Mouse (Mus musculus) monocyte, adult 5-6 weeks (primary cell): ENCODE results near the gene Map2k1. TPM values are rescaled to one million over a fixed set of nuclear protein-coding genes. Genes with fewer than 3 reads are reported as not detected.
A peak's percentile ranks its signal among the peaks of the same experiment; 100 is the strongest.
"Not testable (repeated sequence)": the region's sequence is repeated elsewhere in the genome, so short reads cannot be mapped to it uniquely, and the experiment has no call there.

Experiments
- ATAC-seq: fragments of 153-309, 156-312 bp; replicated peaks from 2 replicates; pipeline ENCODE4 v1.8.0; 2017; ENCODE audit warnings: mild to moderate bottlenecking; ENCODE audit not compliant: low TSS enrichment, insufficient number of reproducible peaks, severe bottlenecking, poor library complexity, low FRiP score
- total RNA-seq: library from RNA; stranded (forward); fragments of 200-1000, 200-491, 200-594 nt; gene quantifications from 3 replicates; pipeline ENCODE4 v1.2.3, GENCODE M21; 2017

The Map2k1 gene
- total RNA-seq, 1 experiment from 2014 or later = 200 TPM

DNA sequence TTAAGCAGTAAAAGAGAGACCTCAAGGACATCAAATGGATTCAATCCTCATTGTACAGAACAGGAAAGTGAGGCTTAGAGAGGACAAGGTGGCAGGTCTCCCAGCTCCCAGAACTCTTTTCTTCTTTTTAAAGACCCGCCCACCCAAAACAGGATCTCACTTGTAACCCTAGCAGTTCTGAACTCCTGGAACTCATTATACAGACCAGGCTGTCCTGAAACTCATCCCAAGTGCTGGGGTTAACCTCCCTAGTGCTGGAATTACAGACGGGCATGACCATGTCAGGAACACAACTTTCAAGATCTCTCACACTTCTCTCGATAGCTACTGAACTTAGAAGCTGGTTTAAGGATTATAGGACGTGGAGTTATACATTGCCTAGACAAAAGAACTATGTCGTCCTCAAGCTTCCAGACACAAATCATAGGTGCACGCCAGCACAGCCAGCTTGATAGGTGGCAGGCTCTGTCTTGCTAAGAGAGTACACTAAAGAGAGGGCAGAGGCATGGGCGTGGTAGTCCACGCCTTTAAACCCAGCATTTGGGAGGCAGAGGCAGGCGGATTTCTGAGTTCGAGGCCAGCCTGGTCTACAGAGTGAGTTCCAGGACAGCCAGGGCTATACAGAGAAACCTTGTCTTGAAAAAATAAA, 33.5 kb downstream of the Map2k1 start:
- ATAC-seq = no peak

DNA sequence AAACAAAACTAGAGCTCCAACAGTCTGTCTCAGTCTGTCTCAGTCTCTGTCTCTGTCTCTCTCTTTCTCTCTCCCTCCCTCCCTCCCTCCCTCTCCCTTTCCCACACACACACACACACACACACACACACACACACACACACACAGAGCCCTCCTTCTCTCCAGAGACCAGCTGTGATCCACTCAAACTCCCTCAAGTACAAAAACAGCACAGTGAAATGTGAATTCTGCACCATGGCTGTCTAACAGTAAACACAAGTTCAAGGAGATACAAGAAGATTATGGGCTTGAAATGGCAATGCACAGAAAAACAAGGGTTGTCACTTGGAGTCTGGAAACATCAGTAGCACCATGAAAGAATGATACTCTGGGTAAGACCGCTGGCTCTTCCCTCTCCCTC, 34.1 kb downstream of the Map2k1 start:
- no peak for ATAC-seq

- no peak for ATAC-seq
These were observed 35.5 kb downstream of the Map2k1 start for GRCm38 (mm10) chr9:64217887-64218286.

DNA sequence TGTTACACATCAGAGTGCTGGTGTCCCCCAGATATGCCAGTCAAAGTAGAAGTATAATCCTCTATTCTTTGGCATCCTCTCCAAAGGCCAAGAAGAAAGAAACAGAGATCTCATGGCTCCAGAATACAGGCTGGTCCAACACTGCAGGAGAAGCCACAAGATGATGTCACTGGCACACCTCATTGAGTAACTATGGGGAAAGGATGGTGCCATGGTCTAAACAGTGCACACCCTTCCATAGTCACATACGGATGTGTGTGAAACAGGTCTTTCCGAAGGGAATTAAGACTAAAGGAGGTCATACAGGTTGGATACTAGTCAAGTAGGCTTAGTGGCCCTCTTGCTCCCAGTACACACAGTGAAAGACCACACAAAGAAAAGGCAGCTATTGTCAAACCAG, 36.8 kb downstream of the Map2k1 start:
- no peak for ATAC-seq

- no peak for ATAC-seq
These were observed 37.3 kb downstream of the Map2k1 start for GRCm38 (mm10) chr9:64216090-64216489.

GRCm38 (mm10) chr9:64214452-64214851, 39.0 kb downstream of the Map2k1 start:
- ATAC-seq = no peak

- no peak for ATAC-seq
These were observed 45.8 kb downstream of the Map2k1 start for GRCm38 (mm10) chr9:64207509-64208084.

DNA sequence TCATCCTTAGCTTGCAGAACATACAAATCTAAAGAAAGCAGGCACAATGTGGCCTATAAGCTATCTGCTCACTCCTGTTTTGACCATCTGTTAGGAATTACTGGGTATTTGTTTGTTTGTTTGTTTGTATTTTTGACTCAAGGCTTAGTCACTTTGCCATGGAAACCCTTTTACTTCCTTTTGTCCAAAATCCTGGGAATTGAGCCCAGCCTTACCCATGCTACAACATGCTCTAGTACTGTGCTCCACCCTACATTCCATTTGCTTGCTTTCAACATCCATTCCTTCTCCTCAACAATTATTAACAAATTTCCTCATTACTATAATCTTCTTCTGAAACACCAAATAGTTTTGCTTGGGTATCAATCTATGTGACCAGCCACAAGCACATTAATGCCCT, 50.6 kb downstream of the Map2k1 start:
- ATAC-seq = no peak

- ATAC-seq = no peak
These were observed 51.1 kb downstream of the Map2k1 start for GRCm38 (mm10) chr9:64202331-64202730.

DNA sequence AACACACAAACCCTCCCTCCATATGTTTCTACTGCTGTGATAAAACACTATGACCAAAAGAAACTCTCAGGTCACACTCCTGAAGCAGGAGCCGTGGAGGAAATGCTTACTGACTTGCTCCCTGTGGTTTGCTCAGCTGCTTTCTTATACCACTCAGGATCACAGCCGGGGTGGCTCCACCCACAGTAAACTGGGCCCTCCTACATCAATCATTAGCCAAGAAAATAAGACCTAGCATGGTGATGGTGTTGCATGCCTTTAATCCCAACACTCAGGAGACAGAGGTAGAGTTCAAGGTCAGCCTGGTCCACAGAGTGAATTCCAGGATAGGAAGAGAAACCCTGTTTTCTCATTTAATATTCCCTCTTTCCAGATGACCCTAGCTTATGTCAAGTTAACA, 53.5 kb downstream of the Map2k1 start:
- ATAC-seq = no peak

GRCm38 (mm10) chr9:64198763-64199418, 54.5 kb downstream of the Map2k1 start:
- ATAC-seq = not testable (repeated sequence)

DNA sequence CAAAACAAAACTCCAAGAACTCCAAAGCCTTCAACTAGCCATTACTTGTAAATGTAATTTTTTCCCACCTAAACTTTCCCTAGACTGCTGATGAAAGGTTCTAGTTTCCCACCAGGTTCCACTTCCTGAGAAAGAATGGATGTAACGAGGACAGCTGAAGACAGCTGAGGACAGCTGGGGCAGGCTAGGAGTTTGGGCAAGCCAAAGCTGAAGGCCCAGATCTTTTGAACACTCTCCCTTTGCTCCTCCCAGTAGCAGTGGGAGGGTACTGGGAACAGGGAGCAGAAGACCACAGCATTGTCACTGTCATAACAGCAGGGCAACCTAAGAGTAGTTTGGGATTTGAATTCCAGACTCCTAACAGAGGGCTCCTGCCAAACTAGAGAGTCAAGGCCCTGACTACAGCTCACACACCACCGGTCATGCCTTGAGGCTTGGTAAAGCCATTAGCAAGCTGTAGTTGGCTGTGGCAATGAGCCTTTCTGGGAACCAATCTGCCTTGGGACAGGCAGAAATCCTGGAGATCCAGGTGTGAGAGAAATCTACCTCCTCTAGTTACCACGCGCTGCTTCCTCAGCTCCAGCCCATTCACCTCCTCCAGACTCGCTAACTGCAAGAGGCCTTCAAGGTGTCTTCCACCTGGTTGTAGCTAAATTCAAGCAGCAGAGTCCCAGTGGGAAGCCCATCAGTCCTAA, 55.2 kb downstream of the Map2k1 start:
- ATAC-seq = no peak

GRCm38 (mm10) chr9:64197524-64197923, 55.9 kb downstream of the Map2k1 start:
- no peak for ATAC-seq

- ATAC-seq = no peak
These were observed 57.9 kb downstream of the Map2k1 start for GRCm38 (mm10) chr9:64195554-64195953.

- ATAC-seq = no peak
These were observed 59.6 kb downstream of the Map2k1 start for GRCm38 (mm10) chr9:64193879-64194278.

GRCm38 (mm10) chr9:64184166-64184840, 69.1 kb downstream of the Map2k1 start:
- no peak for ATAC-seq

GRCm38 (mm10) chr9:64183295-64183694, 70.1 kb downstream of the Map2k1 start:
- ATAC-seq = not testable (repeated sequence)

DNA sequence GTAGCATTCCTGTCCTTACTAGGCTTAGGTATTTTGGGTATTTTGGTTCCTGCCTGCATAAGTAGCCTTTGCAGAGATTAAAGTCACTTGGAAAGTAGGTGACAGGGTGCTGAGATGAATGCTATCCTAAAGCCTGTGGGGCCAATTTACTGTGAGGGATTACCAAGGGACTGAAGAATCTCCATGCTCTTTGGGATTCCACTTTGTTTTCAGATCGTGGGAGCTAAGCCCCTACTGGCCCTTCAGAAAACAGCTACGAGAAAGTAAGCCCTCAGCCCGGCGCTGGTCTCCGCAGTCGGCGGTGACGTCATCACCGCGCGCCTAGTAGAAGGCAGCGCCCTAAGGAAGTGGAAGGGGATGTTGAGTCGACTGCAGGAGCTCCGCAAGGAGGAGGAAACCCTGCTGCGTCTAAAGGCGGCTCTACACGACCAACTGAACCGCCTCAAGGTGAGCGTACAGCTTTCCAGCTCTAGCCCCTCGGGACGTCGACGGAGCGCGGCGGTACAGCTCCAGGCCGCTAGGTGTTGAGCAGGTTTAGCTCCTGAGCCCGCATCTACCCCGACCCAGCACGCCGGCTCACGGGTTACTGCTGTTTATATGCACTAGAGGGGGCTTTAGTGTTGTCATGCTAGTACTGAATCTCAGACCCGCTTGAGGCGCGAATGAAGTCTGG, 74.3 kb downstream of the Map2k1 start, which contains the start of gene Snapc5:
Snapc5 (plus strand) TSS at position 301 of the 673 bp plus-strand sequence.
- ATAC-seq = peak; percentile 95

DNA sequence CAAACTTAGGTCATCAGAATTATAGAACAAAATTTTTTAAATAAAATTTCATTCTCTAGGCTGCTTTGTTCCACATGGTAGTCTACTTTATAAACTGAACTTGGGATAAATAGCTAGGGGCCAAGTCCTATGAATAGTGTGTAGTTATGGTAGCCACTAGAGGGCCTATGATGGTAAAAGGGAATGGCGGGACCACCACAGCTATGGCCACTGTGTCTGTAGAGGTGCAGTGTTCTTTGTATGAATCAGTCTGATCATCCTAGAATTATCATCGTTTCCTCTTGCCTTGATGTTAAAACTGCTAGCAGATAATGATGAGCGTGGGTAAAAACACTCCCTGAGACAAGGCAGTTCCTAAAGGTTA, 74.8 kb downstream of the Map2k1 start:
- ATAC-seq = no peak
